Mouse (Mus musculus) 3T3-L1 (cell line): ENCODE results near the gene Cldn18.

ENCODE experiments used
- DNase-seq: peaks from one replicate; pipeline ENCODE4 v3.0.0-alpha.2; 2015; ENCODE audit warnings: low read depth, low spot score

The Cldn18 gene

DNA sequence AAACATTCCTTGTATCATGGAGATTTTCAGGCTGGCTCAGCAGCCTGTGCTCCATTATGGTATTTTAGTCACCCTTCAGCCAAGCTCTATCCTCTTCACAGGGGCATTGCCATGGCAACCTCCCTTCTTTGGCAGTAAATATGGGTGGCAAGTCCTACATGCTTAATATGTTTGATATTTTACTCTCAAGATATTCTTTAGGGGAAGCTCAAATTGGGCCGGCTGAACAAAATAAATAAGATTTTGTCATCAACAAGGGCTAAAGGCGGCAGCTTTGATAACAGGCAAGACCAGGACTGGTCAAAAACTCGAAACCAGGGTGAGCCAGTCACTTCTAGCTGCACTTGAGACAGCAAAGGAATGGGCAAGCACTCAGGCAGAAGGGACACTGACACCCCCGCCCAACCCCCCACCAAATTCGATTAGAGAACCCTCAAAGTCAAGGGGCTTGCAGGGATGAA lies 32.0 kb downstream of the Cldn18 start:
- DNase-seq = no peak

DNA sequence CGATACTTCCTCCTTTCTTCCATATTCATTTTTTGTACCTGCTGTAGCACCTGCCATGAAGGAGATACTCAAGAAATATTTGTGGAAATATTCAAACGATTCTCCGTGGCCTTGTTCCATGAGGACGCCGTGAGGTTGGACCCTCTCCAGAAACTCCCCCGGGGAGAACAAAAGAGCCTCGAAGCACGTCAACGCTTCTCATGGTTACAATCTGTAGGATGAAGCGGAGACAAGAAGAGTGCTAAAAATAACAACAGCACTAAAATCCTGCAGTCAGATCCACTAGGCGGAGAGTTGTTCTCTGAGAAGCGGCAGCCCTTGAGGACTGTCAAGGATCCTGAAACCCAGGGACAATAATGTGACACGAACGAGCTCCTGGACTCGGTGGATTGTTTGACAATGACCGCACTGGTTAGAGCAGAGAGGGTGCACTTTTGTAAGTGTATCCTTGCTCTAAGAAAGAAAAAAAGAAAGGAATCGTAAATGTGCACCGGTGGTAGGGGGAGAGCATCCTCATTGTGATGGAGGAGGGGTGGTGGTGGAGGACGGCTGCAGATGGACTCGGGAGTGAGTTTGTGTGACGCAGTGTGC lies 35.0 kb downstream of the Cldn18 start:
- no peak for DNase-seq

DNA sequence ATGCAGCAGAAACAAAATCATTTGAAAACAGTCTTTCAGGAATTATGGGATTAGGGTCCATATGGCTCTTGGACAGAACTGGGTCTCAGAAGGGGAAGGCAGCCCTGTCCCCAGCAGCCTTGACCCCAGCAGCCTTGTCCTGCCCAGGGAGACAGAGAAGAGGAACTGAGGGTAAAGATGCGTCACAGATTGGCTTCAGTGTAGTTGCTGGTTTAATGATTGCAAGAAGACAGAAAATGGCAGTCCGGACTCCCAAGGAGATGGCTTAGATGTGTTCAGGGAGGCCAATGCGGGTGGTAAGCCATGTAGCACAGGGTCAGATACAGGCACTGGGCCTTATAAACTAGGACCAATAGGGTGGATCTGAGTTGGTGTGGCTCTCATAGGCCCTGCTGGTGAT lies 41.4 kb downstream of the Cldn18 start:
- DNase-seq = no peak

DNA sequence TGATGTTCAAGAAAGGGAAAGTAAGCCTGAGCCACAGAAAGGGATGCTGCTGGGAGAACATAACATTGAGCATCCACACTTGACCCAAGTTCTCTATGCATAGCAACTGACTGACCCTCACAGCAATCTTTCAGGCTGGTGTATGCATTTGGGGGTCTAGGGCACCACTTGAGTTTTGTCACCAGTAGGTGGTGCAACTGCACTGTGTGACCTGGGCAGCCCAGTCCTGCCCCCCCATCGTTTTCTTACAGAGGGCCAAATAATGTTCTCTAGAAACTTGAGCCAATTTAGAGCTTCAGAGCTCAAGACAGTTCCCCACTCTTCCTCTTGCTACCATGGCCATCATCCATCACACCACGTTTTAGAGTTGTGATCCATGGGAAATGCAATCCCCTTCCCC lies 45.5 kb downstream of the Cldn18 start:
- peak; percentile 54 for DNase-seq

DNA sequence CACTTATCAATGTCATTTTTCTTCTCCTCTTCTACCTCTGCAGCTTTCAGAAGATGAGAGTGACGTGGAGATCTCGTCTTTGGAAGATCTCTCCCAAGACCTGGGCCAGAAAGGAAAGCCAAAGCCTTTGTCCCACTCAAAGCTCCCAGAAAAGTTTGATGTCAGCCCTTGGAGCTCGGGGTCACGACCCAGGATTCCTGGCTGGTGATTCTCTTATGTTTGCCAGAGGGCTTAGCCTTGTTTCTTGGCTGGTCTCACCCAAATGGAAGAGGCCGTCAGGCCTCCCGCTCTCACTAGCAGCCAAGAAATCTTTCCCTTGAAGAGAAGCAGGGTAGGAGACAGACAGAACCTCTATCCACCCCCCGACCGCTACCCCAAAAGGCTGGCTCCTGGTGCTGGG lies 49.5 kb downstream of the Cldn18 start:
- DNase-seq = peak; percentile 47

DNA sequence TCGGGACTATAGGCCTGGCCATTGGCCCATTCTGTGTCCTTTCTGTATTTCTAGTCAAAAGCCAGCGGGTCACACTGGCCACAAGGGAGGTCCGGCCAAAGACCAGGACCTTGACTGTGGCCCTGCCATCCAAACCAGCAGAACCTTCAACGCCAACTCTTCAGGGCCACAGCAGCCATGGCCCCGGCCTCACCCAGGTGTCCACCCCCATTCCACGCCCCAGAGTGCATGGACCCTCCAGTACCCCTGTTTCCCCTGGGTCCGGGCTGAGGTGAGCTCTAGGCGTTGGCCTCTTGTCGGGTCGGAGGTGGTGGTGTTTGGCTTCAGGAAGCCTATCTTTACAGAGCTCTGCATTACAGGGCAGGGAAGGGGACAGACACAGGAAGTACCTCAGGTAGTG lies 54.2 kb downstream of the Cldn18 start:
- DNase-seq = no peak

DNA sequence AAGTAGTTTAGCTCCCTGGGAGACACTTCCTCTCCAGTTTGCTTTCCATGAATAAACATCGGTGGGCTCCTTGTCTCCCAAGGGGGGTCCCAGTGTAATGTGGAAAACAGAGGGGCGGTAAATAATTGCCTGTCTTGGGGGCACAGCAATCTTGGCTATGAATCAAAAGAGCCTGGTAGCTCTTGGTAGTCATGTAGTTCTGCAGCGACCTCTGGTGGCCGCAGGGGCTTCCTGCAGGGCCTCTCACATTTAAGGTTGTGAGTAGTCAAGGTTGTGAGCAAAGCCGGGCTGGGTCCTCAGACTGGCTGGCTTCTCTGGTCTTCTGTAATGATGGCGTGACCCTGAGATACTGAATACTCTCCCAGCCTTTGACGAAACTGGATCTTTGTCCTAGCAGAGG lies 54.7 kb downstream of the Cldn18 start:
- peak; percentile 78 for DNase-seq

DNA sequence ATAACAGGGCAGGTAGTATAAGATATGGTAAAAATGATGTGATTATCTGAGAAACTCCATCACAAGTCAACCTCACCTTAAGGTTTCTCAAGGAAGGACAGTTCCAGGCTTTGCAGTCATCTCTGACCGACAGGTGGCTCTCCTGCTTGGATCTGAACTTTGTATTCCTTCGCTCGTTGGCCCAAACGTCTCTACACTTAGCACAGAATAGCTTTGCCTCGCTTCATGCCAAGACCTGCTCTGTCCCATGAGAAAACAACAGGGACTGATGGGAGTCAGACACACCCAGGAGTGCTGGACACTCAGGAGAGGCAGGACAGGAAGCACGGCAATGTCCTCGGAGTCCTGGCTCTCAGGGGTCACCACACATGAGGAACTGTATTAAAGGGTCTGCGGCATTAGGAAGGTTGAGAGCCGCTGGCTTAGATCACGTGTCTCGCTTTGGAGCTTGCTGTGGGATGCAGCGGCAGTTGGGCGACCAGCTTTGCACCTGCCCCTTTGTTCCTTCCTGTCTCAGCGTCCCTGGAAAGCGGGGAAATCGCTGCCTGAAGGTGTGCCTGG lies 55.4 kb downstream of the Cldn18 start:
- no peak for DNase-seq

DNA sequence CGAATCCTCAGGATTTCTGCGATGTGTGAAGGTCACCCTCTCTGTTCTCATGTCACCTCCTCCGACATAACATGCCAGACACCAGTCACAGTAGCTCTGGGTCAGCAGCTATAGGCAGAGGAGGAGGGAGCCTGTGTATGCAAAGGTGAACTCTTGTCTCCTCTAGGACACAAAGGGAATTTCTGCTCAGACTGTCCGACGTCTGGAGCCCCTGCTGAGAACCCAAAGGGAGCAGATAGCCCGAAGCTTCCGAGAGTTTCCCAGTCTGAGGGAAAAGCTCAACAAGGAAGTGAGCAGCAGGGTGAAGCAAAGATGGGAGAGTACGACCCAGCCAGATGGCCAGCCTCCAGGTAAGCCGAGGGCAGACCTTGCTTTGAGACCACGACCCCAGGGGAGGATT lies 56.3 kb downstream of the Cldn18 start:
- no peak for DNase-seq

DNA sequence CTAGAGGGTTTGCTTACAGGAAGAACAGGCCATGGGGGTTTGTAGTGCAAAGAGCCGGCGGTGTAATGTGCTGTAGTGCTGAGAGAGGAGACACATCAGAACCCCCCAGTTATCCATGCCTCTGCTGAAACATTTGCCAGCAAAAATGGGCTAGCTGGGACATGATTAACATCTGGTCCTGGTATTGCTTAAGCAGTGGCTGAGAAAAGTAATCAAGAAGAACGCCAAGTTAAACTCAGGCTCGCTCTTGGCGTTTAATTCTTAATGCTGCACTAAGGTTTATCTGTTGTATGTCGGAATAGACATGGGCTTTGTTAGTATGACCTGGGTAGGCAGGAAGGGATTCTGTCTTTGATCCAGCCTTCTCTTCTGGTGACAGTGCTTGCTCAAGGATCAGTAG lies 71.0 kb downstream of the Cldn18 start:
- DNase-seq = no peak

DNA sequence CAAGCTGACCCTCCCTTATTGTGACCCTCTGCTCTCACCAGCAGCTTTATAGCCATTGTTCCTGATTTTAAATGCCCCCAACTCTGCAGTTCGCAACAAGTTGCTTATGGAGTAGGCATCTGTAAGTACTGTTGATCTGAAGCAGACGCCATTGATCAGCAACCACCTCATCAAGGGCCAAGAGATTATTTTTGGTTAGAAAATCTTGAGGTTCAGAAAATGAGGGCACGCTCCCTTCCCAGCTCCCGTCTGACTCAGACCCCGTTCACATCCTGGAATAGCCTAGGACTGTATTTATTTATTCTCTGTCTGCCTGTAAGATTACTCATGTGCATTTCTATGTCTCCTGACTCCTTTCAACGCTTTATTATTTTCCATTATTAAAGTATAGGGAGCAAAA lies 71.7 kb downstream of the Cldn18 start:
- peak; percentile 37 for DNase-seq

DNA sequence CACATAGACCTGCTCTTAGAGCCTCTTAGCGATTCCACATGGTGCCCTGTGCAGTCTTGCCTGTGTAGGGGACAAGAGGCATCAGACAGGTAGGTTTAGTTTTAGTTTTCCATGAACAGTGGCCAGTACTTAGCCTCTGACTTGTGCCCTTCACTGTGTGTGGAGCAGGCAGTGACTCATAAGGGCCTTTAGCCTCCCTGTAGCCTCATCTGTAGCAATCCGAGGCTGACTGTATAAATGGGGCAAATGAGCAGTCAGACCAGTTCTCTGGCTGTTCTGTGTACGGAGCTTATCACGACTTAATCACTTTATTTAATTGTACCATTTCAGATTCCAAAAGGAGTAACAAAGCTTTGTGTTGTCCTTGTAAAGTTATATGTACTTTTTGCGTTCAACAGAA lies 77.1 kb downstream of the Cldn18 start:
- no peak for DNase-seq
